Mouse (Mus musculus) midbrain, postnatal 0 days (tissue): Measurements from ENCODE around the gene Oprd1. TPM values are rescaled to one million over a fixed set of nuclear protein-coding genes. Genes with fewer than 3 reads are reported as not detected.

Source experiments
- ATAC-seq: fragments of 200-750 bp; cut with Nextera tagmentation; 2 replicates; pipeline ENCODE4 v1.8.0; 2017; ENCODE audit warnings: moderate number of reproducible peaks, mild to moderate bottlenecking, moderate TSS enrichment, moderate library complexity; ENCODE audit not compliant: low FRiP score
- DNase-seq: peaks from one replicate; pipeline ENCODE4 v3.0.0-alpha.2; 2015; ENCODE audit warnings: low spot score
- H3K27ac ChIP-seq: fragments of 300-500 bp; sonication (generic); 2 replicates; pipeline ENCODE4 v1.5.1; 2014; ENCODE audit warnings: low read depth, mild to moderate bottlenecking, low read length, mixed read lengths
- H3K27me3 ChIP-seq: fragments of 300-500 bp; sonication (generic); 2 replicates; pipeline ENCODE4 v1.6.1; 2014; ENCODE audit warnings: low read length, control low read depth, mixed read lengths; ENCODE audit not compliant: insufficient read depth
- H3K36me3 ChIP-seq: fragments of 300-500 bp; sonication (generic); 2 replicates; pipeline ENCODE4 v1.6.1; 2014; ENCODE audit warnings: low read length, control low read depth, mixed read lengths; ENCODE audit not compliant: insufficient read depth
- H3K4me1 ChIP-seq: fragments of 300-500 bp; sonication (generic); 2 replicates; pipeline ENCODE4 v1.6.1; 2014; ENCODE audit warnings: mild to moderate bottlenecking, control low read depth, antibody characterized with exemption, low read length, mixed read lengths; ENCODE audit not compliant: insufficient read depth
- H3K4me2 ChIP-seq: fragments of 300-500 bp; sonication (generic); 2 replicates; pipeline ENCODE4 v1.6.1; 2014; ENCODE audit warnings: low read depth, mild to moderate bottlenecking, low read length, mixed read lengths; ENCODE audit not compliant: poor library complexity, severe bottlenecking
- H3K4me3 ChIP-seq: fragments of 300-500 bp; sonication (generic); 2 replicates; pipeline ENCODE4 v1.5.1; 2014; ENCODE audit warnings: low read depth, mild to moderate bottlenecking, low read length, moderate library complexity
- H3K9ac ChIP-seq: fragments of 300-500 bp; sonication (generic); replicated peaks from 2 replicates; pipeline ENCODE4 v1.6.1; 2014; ENCODE audit warnings: mild to moderate bottlenecking, low read length, moderate library complexity, mixed read lengths; ENCODE audit not compliant: poor library complexity, severe bottlenecking
- H3K9me3 ChIP-seq: fragments of 300-500 bp; sonication (generic); 2 replicates; pipeline ENCODE4 v1.6.1; 2016; ENCODE audit warnings: low read length, control low read depth
- CTCF ChIP-seq: IDR thresholded peaks from 2 replicates; pipeline ENCODE4 v1.5.1; 2016; ENCODE audit warnings: antibody characterized with exemption, mild to moderate bottlenecking
- WGBS: fragments of 180-500 bp; shearing (Covaris S2); extraction: QIAGEN DNeasy Blood & Tissue Kit; methylation state at CpG from one replicate; pipeline ENCODE4 v1.1.7; 2014; 5-methylcytosine and 5-hydroxymethylcytosine counted together
- polyA plus RNA-seq: library from polyadenylated mRNA; unstranded; fragments of >200 nt; fragmentation: Nextera tagmentation; extraction: Ambion mirVana; gene quantifications from 2 replicates; pipeline ENCODE4 v1.2.1, GENCODE M21; 2015
- total RNA-seq: library from RNA; depleted of rRNA; stranded (reverse); fragments of >200 nt; gene quantifications from 2 replicates; pipeline ENCODE4 v1.2.3, GENCODE M21; 2014; rRNA removed

The Oprd1 gene
- total and polyA plus RNA-seq, 2 experiments from 2014 or later, result 0.65 to 2.6 TPM

DNA sequence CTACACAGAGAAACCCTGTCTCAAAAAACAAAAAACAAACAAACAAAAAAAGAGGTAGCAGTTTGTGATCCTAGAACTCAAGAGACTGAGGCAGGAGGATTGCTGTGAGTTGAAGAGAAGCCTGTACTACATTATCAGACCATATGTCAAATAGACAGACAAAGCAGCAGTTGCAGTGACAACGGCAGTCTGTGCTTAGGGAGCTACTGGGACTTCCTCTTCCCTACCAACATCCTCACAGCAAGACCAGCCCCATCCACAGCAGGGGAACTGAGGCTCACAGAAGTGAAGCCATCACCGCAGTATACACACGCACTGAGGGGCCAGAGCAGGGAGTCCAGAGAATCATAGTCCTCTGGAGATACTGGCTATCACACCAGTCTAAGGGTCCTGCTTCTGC, 78.7 kb downstream of the Oprd1 start:
- Histone ChIP-seq H3K27me3 (no peaks in the 10 kb centered on the region), H3K4me2 (no peak overlapping the region), H3K4me1 (no peaks in the 10 kb centered on the region), H3K9ac (no peak overlapping the region), H3K9me3 (no peaks in the 10 kb centered on the region), H3K36me3 (no peaks in the 10 kb centered on the region), H3K27ac (no peak overlapping the region), H3K4me3 (no peak overlapping the region)
- DNase-seq (no peak), ATAC-seq (no peak)
- no peak for TF ChIP-seq CTCF
- WGBS, result 60% methylated on average over 3 of the region's 3 CpGs

DNA sequence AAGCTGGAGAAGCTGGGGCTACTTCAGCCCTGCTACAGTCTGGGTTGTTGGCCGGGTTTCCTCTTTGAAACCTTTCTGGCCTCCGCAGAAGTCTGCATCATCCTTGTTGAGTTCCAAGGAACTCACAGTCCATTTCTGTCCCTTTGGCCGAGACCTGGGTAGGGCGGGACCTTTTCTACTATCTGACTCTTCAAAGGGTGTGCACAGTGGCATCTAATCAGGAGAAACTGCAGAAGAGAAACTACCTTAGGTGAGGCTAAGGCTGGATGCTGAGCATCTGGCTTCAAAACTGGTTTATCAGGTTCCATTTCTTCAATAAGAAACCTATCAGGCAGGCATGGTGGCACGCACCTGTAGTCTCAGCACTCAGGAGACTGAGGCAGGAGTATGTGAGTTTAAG, 79.7 kb downstream of the Oprd1 start:
- no peak overlapping the region for H3K4me3 ChIP-seq
- 96% methylated on average over 5 of the region's 5 CpGs for WGBS
- TF ChIP-seq CTCF, result no peak
- H3K4me2 ChIP-seq, result no peak overlapping the region
- no peaks in the 10 kb centered on the region for H3K4me1 ChIP-seq
- H3K27ac ChIP-seq, result no peak overlapping the region
- H3K9ac ChIP-seq, result no peak overlapping the region
- ATAC-seq, result no peak
- H3K27me3 ChIP-seq, result no peaks in the 10 kb centered on the region
- no peaks in the 10 kb centered on the region for H3K9me3 ChIP-seq
- no peaks in the 10 kb centered on the region for H3K36me3 ChIP-seq
- no peak for DNase-seq

DNA sequence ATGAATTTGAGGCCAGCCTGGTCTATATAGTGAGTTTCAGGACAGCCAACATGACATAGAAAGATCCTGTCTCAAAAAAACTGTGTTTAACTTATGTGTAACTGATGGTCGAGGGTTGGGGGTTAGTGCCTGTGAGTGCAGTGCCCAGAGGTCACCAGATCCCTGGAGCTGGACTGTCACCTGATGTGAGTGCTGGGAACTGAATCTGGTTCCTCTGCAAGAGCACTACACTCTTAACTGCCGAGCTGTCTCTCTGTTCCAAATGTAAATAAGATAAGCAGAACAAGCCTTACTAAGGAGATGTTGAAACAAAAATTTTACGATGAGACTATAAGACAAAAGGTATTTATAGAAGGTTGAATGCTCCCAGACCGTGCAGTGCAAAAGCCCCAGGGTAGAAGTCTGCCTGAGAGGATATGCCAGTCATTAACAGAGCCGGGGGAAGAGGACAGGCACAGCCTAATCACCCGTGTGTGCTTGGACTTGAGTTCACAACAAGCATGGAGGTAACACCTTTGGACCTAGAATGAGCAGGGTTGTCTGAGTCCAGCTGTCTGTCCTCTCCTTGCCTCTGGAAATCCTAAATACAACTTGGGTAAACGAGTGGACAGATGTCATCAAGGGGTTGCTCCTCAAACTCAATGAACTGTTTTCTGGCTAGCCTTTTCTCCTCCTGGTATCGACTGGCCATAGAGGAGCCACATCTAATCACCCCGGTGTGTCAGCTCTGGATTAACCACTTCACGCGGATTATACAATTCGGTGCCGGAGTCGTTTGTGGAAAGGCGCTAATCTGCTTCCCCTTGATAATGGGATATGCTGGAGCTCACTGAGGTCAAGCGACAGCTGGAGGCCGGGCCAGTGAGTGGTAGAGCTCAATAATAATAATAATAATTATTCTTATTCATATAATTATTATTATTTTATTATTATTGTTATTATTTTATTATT, 81.1 kb downstream of the Oprd1 start:
- H3K27ac ChIP-seq, result no peak overlapping the region
- H3K4me3 ChIP-seq, result no peak overlapping the region
- no peaks in the 10 kb centered on the region for H3K27me3 ChIP-seq
- no peaks in the 10 kb centered on the region for H3K9me3 ChIP-seq
- no peak overlapping the region for H3K4me2 ChIP-seq
- ATAC-seq (no peak), DNase-seq (no peak)
- no peak for TF ChIP-seq CTCF
- no peaks in the 10 kb centered on the region for H3K36me3 ChIP-seq
- WGBS, result 55% methylated on average over 17 of the region's 17 CpGs
- H3K9ac ChIP-seq, result no peak overlapping the region
- no peaks in the 10 kb centered on the region for H3K4me1 ChIP-seq

DNA sequence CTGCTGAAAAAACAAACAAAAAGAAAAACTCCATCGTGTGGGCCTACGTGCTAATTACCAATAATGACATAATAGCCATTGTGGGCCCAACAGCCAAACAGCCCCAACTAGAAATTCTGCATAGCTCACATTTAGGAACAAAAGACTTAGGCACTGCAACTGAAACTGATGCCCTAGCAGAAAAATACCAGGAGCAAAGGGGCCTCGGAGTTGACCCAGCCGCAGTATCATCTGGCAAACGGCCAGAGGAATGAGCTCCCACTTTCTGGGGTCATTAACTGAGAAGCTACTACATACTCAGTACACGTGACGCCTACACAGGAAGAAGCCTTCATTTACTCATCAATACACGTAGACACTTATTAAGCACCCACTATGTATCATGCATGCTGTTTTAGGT, 82.0 kb downstream of the Oprd1 start:
- 82% methylated on average over 8 of the region's 8 CpGs for WGBS
- H3K4me2 ChIP-seq, result no peak overlapping the region

More for the DNA sequence above, 82.0 kb downstream of the Oprd1 start:
- Histone ChIP-seq H3K9ac (no peak overlapping the region), H3K4me1 (no peaks in the 10 kb centered on the region), H3K36me3 (no peaks in the 10 kb centered on the region), H3K9me3 (no peaks in the 10 kb centered on the region), H3K4me3 (no peak overlapping the region), H3K27ac (no peak overlapping the region), H3K27me3 (no peaks in the 10 kb centered on the region)
- ATAC-seq (no peak), DNase-seq (no peak)
- no peak for TF ChIP-seq CTCF

Other genes starting within 250 kb of the Oprd1 start
- 1.0 and 4.3 TPM in 2 replicates for gene Tmem200b, start 222.7 kb downstream of the Oprd1 start, total RNA-seq
- gene Tmem200b, start 222.7 kb downstream of the Oprd1 start, polyA plus RNA-seq, result 0.22 and 0.28 TPM in 2 replicates
- 0.05 TPM in 1 of 2 replicates, not detected in the other for gene Gm10300, start 69.8 kb downstream of the Oprd1 start, total RNA-seq
- 0.06 TPM in 1 of 2 replicates, not detected in the other for gene Gm10300, start 69.8 kb downstream of the Oprd1 start, polyA plus RNA-seq
- gene Epb41, start 69.2 kb downstream of the Oprd1 start, total RNA-seq, result 70.4 and 77.1 TPM in 2 replicates
- 29.4 and 29.9 TPM in 2 replicates for gene Epb41, start 69.2 kb downstream of the Oprd1 start, polyA plus RNA-seq
- gene Ythdf2, start 67.8 kb upstream of the Oprd1 start, total RNA-seq, result 53.5 and 62.7 TPM in 2 replicates
- 96.7 and 117 TPM in 2 replicates for gene Ythdf2, start 67.8 kb upstream of the Oprd1 start, polyA plus RNA-seq
- gene Gmeb1, start 117.1 kb upstream of the Oprd1 start, total RNA-seq, result 10.6 and 21.0 TPM in 2 replicates
- gene Gmeb1, start 117.1 kb upstream of the Oprd1 start, polyA plus RNA-seq, result 28.8 and 30.5 TPM in 2 replicates
- 9.0 and 19.8 TPM in 2 replicates for gene Taf12, start 129.9 kb upstream of the Oprd1 start, total RNA-seq
- gene Taf12, start 129.9 kb upstream of the Oprd1 start, polyA plus RNA-seq, result 30.3 and 33.1 TPM in 2 replicates
- gene Rab42, start 158.9 kb upstream of the Oprd1 start, total RNA-seq, result 0.38 and 3.3 TPM in 2 replicates
- gene Rab42, start 158.9 kb upstream of the Oprd1 start, polyA plus RNA-seq, result 4.2 and 4.3 TPM in 2 replicates
- 47.7 and 55.2 TPM in 2 replicates for gene Trnau1ap, start 185.1 kb upstream of the Oprd1 start, total RNA-seq
- 56.9 and 63.0 TPM in 2 replicates for gene Trnau1ap, start 185.1 kb upstream of the Oprd1 start, polyA plus RNA-seq
- gene Rcc1, start 209.1 kb upstream of the Oprd1 start, total RNA-seq, result 18.7 and 23.4 TPM in 2 replicates
- 21.7 and 21.9 TPM in 2 replicates for gene Rcc1, start 209.1 kb upstream of the Oprd1 start, polyA plus RNA-seq